Mouse (Mus musculus): ENCODE results near the gene Myom1.
A peak's percentile ranks its signal among the peaks of the same experiment; 100 is the strongest.

The Myom1 gene

DNA sequence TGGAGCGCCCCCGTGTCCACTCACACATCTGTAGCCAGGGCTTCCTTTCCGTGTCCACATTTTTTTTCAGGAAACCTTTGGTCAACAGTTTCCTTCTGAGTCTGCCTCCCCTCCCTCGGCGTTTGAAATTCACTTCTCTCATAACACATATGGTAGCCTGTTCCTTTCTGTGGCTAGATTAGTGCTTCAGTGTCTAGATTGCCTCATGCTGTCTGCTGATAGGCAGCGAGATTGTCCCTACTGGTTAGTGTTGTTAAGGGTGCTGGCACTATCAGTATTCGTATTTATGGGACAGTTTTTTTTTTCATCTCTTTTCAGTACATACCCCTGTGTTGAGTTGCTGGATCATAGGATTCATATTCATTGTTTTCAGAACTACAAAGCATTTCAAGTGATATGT is 54.0 kb downstream of the Myom1 start:
- no peak for DNase-seq (ENCODE audit: low read depth, low spot score)

DNA sequence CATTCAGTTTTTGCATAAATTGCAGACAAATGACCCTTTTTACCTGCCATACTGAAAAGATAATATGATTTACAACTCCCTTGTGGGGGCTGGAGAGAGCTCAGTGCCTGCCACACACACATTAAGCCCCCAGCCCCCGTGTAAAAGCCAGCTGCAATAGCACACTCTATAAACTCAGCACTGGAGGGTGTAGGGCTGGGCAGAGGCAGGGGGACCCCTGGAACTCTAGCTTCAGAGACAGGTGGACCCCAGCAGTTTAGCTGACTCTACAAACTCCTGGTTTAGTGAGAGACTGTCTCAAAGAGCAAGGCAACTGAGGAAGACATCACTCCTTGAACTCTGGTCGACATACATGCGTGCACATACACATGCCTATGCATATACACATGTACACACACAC is 55.3 kb downstream of the Myom1 start:
- peak; percentile 33 for DNase-seq (ENCODE audit: low read depth, low spot score)

DNA sequence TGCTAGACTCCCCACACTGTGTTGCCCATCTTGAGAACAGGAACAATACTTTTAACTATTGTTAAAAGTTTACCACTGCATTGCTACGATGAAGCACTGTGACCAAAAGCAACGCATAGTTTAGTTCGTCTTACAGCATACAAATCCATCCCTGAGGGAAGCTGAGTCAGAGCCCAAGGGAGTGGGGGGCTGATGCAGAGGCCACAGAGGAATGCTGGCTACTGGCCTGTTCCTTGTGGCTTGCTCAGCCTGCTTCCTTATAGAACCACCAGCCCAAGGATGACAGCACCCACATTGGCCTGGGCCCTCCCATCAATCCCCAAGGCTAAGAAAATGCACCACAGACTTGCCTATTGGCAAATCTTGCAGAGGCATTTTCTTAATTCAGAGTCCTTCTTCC is 56.8 kb downstream of the Myom1 start:
- no peak for DNase-seq (ENCODE audit: low read depth, low spot score)

DNA sequence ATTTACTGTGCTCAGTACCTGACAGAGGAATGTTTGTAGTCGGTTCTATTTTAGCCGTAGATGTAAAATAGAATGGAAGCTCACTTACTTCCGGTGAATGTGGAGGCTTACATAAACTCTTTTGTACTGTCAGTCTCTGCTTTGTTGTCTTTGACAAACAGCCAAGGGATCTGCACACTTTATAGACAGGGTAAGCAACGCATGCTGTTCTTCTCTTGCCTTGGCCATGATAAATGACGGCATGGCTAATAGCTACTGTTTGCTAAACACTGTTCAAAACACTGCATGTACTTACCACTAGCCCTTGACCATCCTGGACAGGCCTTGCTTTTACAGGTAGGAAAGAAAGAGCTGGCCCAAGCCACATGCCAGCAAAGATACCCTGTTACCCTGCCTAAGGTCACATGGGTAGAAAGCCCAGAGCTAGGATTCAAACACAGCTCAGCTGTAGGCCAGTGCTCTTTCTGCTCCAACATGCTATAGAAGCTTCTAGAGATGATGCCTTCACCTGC is 59.7 kb downstream of the Myom1 start:
- DNase-seq (ENCODE audit: low read depth, low spot score) = no peak

DNA sequence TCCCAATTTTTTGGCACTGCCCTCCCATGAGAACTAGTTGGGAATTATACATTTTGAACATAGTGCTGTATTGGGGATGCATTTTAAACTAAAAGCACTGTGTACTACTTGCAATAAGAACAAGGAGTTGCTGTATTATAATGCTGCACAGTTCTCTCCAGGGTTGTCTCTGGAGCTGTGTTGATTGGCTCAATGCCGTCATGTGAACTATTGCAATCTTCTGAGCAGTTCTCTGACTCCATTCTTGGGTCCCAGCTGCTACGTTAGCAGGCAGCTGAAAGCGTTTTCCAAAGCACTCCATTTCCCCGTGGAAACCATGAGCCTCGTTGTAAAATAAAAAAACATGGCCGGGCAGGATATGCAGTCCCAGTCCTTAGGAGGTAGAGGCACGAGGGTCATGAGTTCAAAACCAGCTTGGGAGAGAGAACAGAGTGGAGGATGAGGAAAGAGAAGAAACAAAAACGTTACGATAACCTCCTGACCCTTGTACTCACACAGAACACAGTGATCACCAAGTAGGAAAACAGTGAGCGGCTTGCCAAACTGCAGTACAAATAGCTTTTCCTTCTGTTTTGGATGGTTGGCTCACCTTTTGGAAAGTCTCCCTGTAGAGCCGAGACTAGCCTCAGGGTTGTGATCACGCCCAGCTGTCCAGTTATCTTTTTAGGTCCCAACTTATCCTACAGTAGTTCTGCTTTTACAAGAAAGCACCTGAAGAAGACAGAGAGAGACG is 60.6 kb downstream of the Myom1 start:
- no peak for DNase-seq (ENCODE audit: low read depth, low spot score)

DNA sequence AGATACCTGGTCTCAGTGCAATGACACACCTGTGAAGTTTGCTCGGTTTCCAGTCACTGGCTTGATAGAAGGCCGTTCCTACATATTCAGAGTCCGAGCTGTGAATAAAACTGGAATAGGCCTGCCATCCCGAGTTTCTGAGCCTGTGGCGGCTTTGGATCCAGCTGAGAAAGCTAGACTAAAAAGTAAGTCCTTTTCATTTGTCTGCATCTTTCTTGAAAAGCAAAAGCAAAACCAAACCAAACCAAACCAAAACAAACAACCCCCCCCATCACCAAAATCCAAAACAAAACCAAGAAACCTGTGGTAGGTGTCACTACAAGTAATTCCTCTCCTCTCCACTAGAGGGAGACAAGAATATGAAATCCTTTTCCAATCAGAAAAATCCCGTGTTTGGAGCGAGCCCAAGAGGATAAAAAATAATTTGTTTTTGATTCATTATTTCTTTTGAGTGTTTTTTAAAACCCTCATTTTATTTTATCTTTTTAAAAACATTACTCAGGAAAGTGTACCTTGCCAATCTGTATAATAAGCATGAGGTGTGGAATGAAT is 62.1 kb downstream of the Myom1 start:
- DNase-seq (ENCODE audit: low read depth, low spot score) = peak; percentile 47

DNA sequence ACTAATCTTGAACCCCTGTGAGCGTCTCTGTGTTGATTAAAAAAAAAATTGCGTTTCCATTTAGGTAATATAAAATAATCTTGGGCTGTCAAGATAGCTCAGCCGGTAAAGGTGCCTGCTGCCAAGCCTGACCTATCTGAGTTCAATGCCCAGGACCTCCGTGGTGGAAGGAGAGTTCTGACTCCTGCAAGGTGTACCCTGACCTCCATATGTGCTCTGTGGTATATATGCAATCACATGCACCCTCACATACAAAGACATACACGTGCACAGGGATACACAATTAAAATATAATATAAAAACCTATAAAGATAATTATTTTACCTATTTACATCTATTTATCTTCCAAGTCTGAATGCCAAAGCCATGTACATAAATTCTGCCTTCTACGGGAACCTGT is 62.7 kb downstream of the Myom1 start:
- DNase-seq (ENCODE audit: low read depth, low spot score) = no peak

DNA sequence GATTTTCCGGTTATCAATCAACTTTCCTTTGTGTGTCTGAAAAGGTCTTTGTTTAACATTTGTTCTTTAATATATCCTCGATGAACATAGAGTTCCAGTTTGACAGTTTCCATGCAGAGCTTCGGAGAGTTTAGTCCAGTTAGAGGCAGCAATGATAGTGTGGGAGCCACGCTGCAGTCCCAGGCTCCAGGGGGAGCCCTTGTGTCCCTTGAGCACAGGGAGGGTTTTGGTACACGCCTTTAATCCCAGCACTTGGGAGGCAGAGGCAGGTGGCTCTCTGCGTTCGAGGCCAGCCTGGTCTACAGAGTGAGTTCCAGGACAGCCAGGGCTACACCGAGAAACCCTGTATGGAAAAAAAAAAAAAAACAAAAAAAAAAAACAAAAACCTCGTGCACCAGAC is 66.7 kb downstream of the Myom1 start:
- no peak for DNase-seq (ENCODE audit: low read depth, low spot score)

DNA sequence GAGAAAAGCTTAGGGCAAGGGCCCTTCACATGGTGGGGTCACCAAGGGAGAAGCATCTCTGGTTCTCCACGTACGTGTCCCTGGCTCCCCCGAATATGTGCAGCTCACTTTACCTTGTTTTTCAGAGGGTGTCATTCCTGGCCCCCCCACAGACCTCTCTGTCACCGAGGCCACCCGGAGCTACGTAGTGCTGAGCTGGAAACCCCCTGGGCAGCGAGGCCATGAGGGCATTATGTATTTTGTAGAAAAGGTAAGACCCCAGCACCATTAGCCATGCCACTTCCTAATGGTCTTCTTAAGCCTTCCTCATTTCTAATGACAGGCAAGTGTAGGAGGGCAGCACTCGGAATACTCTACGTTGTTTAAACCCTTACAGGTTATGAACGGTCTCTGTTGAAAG is 69.5 kb downstream of the Myom1 start:
- no peak for DNase-seq (ENCODE audit: low read depth, low spot score)

DNA sequence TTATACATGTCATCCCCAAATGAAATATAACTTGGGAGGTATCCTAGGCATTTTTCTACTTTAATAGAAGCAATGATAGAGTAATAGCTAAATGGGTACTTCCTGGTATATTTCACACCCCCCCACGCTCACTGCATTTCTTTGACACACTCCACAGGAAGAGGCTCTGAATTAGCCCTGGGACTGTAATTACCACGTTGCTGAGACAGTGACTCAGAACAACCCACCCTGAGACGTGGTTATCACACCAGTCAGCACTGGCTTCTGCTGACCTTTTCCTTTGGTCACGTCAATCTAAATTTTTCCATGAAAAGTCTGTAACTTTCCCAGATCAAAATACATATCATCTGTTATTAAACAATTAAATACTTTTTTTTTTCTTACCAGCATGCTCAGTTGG is 72.0 kb downstream of the Myom1 start:
- DNase-seq (ENCODE audit: low read depth, low spot score) = no peak

DNA sequence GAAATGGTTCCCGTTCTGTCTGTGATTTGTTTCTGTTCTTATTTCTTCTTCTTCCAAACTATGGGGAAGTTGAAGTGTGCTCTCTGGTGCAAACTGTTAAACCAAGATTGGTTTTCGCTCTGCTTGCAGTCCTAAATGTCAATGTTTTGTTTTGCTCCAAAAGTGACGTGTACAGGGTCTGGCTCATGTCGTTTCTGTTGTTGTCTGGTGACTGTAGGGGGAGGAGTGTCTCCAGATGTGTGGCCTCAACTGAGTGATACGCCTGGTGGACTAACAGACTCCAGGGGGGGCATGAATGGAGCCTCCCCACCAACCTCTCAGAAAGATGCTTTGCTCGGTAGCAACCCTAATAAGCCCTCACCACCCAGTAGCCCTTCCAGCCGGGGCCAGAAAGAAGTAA is 79.6 kb downstream of the Myom1 start:
- no peak for DNase-seq (ENCODE audit: low read depth, low spot score)

DNA sequence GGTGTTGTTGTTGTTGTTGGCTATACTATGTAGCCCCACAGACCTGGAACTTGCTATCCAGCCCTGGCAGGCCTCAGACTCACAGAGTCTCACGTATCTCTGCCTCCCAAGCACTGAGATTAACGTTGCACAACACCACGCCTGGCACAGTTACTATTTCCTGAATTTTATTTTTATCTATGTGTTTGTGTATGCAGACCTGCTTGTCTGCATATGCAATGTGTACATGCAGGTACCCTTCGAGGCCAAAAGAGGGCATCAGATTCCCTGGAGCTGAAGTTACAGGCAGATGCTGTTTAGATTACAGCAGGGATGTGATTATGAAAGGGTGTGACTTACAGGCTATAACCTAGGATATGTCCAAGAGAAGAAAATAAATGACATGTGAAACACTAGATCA is 84.5 kb downstream of the Myom1 start:
- no peak for DNase-seq (ENCODE audit: low read depth, low spot score)

DNA sequence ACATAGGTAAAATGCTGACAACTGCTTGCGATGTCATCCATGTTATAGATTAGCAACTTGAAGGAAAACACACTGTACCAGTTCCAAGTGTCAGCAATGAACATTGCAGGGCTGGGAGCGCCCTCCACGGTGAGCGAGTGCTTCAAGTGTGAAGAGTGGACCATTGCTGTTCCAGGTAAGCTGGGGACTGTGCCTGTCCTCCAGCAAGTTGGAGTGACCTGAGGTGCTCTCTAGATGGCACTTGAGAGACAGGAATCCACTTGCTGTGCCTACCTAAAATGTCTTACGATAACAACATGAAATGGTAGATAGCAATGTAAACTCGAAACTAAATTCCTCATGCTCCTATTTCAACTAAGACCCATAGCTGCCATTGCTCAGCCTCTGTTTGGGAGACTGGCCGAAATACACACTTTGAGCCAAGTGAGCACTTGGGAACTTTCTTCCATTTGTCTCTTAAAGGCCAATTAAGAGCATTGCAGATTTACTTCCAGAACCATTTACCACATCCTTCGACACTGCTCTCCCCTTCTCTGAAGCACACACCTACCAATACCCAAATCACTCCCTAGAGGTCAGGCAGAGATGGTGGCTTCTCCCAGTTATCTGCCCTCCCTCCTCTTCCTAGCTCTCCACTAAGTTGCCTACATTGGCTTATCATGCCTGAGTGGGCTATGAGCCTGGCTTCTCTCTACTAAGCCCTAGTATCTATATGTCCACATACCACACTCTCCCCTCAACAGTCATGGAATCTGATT is 85.1 kb downstream of the Myom1 start:
- DNase-seq (ENCODE audit: low read depth, low spot score) = no peak

DNA sequence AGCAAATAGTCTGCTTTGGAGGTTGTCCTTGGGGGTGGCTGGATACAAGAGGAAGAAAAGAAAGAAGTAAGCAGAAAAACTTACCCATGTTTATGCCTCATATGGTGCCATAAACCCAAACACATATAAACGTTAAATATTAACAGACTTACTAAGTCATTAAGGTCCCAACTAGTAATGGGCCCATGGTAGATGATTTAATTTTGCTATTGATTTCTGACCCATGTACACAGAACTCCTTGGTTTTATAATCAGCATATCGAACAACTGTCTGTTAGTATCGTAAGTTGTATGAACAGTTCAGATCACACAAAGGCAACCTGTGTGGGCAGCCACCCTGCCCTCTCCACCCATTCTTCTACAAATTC is 85.7 kb downstream of the Myom1 start:
- DNase-seq (ENCODE audit: low read depth, low spot score) = no peak

DNA sequence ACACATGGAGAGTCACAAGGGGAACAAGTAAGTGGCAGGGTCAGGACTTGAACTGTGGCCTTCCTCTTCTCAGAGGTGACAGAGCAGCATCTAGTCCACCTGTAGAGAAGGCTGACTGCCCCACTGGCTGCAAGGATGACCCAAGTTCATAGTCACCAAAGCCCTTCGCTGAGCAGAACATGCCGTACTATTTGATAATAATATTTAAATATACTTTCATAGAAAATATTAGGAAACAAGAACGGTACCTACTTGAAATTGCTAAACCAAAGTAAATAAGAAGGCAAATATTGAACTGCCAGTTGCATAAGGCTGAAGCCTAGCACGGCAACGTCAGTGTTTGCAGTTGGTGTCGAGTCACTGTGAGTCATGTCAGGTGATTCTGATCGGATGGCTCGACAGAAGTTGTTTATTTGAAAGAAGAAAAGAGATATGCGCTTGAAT is 86.6 kb downstream of the Myom1 start:
- no peak for DNase-seq (ENCODE audit: low read depth, low spot score)

DNA sequence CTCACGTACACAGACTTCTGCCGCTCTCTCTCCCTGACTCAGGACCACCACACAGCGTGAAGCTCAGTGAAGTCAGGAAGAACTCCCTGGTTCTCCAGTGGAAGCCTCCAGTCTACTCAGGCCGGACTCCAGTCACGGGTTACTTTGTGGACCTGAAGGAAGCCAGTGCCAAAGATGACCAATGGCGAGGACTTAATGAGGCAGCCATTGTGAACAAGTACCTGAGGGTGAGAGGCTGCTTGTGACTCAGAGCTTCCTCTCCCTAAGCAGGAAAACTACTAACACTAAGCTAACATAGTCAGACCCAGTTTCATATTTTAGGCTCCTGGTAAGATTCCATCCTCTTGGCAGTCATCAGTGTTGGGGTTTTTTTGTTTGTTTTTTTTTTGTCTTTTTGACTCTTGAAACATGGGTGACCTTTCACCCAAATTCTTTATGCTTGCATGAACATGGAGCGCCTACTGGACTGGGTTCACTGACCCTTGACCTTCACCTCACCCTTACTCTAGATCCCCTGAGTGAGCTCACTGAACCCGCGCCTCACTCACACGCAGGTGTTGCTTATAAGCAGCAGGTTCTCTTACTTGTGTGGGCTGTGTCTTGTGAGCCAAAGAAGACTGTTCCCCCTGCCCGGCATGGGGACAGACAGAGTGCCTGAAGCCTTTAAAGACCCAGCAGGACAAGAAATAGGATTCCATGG is 87.5 kb downstream of the Myom1 start:
- DNase-seq (ENCODE audit: low read depth, low spot score) = no peak

DNA sequence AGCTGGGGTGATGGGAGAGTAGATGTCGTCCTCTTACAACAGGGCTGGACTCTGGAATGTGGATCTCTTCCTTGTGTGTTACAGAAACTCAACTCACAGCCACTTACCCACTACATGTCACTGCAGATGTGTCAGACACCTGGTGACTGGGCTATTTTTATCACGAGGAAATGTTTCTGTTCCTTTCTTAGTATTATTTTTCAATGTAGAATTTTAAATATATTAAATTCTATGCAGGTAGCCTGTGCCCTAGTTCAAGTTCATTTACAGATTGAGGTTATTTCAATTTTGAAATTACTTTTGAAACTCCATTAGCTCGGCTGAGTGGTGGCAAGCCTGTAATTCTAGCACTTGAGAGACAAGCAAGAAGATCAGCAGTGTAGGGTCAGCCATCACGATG is 88.6 kb downstream of the Myom1 start:
- DNase-seq (ENCODE audit: low read depth, low spot score) = no peak

DNA sequence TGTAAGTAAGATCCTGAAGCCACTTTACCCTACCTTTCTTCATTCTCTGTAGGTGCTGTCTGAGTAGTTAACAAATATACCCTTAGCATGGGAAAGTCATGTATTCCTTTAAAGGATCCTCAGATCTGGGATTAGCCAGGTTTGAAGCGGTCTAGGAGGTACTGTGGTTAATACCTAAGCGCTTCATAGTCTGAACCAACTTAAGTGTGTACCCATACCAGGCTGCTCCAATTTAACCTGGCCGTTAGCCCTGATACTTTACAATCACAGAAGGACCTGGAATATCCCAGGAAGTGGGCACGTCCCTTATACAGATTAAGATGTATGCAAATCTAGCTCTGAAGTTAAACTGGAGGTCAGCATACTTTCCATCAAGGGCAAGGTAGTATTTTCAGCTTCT is 89.9 kb downstream of the Myom1 start:
- no peak for DNase-seq (ENCODE audit: low read depth, low spot score)

DNA sequence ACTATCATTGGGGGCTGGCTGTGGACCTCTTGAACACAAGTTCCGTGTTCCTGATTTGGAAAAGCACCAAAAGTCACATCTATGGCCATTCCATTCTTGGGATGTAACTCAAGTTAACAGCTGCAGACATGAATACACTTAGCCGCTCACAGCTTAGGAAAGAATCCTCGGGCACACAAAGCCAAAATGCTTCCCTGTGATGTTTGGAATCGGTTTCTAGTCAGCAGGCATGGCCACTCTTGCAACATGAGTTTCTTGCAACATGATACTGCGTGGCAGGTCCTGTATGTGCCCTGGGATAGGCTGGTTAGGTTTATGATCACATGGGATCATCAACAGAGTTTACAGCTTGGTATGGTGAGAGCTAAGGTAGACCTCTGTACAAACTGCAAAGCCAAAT is 91.4 kb downstream of the Myom1 start:
- DNase-seq (ENCODE audit: low read depth, low spot score) = no peak

DNA sequence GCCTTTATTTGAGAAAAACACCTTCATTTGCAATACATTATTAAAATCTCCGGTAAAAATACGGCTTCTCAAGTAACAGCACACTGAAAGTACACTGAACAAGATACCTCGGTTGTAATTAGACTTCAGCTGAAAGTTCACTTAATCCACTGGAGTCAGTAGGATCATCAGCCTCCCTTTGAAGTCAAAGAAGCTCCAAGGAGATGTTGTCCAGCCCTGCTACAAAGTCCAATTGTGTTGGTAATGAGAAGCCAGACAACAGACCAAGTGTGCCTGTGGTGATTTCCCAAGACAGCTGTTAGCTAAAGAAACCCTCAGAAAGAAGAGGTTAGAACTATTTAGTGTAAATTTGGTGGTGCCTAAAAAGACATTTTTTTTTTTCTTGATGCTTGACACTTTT is 92.0 kb downstream of the Myom1 start:
- no peak for DNase-seq (ENCODE audit: low read depth, low spot score)

DNA sequence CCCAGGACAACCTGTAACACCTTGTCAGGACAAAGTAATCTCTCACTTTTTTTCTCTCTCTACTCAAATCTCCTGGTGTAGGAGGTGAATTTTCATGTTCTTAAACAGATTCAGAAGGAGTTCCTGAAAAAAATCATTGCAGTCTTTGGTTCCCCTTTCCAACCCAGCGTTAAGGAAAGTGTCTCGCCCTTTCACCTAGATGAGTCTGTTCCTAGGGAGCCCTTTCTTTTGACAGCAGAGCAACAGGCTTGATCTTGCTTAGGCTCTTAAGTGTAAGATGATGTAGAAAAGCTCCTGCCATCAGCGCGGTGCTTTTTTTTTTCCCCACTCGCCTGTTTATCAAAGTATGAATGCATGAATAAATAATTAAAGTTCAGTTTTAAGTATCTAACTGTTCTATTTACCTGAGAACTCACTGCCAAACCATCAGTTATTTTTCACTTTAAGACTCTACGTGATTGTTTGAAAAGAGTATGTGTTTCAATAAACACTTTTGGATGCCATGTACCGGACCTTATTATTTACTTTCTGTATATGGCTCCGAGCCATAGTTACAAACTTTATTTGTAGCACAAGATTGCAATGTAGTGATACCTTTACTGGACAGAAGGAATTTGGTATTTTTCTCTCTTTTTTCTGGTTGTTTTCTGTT is 94.2 kb downstream of the Myom1 start:
- no peak for DNase-seq (ENCODE audit: low read depth, low spot score)

DNA sequence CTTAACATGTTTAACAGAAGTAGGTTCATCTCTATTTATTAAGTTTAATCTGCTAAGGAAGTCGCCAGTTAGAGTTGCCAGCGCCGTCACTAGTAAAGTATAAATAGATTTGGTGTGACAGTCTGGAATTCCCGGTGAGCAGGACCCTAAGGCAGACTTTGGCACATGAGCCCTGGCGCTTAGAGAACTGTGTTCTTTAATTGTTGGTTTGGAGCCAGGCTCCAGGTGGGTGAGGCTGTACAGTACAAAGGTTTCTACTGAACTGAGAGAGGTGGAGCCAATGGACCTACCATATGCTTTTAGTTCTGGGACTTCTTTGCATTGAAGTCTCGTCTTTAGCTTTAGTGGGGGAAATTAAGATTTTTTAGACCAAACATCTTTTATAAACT is 94.8 kb downstream of the Myom1 start:
- no peak for DNase-seq (ENCODE audit: low read depth, low spot score)
